Mouse (Mus musculus) CH12F3 (cell line): ENCODE data around the gene Cfap77.

Source experiments
- in situ Hi-C: fragments of 300-500 bp; cut with MboI; formaldehyde crosslinking; loops from 2 replicates; pipeline ENCODE4 v1.14.3; 2020; ENCODE audit warnings: low sequenced_read_pairs

Cfap77 gene

DNA sequence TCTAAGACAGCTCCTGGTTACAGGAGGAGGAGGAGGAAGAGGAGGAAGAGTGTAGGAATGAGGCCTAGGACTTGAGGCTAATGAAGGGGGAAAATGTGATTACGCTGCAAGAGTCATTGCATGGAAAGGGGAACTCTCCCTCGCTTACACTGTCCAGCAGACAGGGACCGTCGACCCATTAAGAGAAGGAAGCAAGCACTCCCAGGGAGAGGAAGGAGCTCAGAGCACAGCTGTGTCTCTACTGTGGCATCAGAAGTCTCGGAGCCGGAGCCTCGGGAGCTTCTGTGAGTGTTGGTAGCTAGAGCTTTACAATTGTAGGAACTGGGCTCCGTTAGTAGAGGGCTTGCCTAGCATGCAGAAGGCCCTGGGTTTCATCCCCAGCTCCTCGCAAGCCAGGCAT is 50.8 kb downstream of the Cfap77 start:
- in situ Hi-C loops: no loop called here

DNA sequence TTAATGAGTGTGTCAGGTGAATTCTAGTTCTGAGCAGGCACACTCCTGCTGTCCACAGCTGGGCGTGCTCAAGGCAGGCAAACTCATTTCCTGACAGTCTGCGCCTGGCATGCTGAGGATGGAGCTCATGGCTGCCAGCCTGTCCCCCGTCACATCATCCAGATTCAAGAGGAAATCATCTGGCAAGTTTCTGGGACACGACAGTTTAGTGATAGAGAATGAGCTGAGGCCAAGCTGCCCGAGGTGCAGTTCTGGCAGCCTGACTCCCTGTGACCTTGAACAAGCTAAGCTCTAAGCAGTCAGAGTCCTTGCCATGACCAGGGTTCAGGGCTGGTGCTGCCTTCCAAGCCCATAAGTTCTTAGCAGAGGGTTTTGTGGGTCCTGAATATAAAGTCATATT is 56.6 kb downstream of the Cfap77 start:
- in situ Hi-C loops: no loop called here

DNA sequence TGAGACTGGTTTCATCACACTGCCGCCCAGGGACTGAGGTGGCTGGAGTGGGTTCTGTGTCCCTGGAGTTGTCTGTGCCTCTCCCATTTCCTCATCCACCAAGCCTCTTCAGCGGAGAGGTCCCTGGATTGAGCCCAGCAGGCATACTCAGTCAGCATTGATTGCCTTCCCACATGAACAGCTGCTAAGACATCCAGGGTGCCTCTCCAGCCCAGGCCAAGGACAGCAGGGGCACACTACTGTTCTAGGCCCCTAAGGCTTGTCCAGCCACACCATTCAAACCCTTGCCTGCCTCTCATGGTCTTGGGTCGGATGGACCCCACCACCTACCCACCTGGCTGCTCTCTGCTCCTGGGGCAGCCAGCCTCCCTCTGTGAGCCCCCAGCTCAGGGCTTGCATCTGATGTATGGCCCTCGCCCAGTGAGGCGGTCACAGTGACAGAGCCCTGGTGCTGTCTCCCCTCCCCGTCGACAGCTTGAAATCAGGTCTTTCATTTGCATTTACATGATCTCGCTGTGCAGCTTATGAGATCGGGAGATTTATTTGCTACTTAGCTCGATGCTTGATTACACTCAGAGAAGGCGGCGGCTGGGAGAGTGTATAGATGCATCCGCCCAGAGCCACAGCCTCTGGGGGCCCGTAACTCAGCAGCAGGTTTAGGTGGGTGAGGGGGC is 57.6 kb downstream of the Cfap77 start:
- in situ Hi-C loops: no loop called here

DNA sequence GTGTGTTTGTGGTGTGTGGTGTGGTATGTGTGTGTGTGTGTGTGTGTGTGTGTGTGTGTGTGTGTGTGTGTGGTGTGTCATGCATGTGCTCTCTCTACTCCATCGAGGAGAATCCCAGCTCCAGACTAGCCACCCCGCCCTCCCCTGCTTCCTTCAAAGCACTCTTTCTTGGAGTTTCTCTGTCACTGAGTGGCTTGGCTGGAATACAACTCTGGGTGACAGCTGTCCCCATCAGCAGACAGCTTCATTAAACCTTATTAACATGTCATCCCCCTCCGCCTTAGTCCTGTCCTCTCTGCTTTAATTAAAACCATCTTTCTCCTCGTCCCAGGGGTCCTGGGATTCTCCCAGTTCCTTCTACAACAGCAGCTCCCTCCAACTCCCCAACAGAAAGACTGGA is 59.4 kb downstream of the Cfap77 start:
- in situ Hi-C loops: no loop called here

DNA sequence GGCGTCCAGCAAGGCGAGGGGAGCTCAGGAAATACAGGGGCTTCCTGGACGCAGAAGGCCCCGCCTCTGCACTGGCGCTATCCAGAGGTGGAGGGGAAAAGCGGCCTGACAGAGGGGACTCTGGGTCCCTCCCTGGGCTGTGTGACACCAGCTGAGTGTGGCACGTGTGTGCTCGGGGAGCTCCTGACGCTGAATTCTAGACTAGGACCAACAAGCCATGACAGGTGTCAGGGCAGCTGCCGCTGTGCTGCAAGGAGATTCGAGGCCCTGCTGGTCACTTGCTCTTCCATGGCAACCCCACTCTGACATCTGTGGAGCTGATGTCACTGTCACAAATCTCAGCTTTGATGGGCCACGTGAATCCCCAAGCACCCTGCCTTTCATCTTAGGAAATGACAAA is 60.9 kb downstream of the Cfap77 start:
- in situ Hi-C loops: no loop called here

DNA sequence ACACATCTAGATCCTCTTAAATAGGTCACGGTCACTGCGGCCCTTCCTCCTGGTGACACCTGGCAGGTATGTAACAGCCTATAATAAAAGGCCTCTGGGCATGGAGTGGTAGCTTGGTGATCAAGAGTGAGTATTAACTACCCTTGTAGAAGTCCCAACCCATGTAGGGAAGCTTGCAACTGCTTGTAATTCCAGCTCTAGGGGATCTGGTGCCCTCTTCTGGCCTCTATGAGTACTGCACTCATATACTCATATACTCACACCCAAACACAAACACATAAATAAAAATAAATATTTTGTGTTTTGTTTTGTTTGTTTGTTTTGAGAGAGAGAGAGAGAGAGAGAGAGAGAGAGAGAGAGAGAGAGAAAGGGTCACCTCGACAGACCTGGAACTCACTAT is 66.1 kb downstream of the Cfap77 start:
- in situ Hi-C loops: no loop called here

DNA sequence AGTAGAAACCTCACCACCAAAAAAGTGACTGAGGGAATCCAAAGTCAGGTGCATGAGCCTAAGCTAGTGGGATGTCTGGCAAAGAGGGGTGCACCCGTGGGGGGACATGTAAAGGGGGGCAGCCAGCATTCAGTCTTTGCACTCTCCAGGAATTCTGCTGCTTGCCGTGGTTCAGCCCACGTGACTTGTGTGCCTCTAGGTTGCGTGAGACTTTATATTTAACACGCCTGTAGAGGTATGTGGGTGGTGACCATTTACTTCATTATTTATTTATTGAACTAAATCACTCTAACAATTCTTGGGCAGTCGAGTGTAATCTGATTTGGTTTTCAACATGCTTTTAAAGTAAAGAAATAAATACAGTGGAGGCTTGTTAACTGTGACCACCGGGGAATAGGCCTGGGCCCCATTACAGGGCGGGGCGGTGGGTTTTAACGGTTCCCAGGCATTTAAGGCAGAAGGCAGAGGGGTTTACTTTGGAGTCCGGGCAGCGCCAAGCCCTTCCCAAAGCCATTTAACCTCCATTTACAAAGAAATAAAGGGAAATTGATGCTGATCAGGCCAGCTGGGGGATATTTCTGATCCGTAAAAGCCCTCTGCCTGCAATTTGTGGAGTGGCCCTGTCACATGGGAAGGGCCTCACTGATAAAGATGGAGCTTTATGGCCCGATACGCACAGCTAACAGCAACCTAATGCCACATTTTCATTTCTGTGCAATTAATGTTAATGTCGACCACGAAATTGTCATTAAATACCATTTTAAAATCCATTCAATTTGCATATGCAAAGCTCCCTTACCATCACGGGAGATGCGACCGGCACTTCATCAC is 74.6 kb downstream of the Cfap77 start:
- in situ Hi-C loops: no loop called here

DNA sequence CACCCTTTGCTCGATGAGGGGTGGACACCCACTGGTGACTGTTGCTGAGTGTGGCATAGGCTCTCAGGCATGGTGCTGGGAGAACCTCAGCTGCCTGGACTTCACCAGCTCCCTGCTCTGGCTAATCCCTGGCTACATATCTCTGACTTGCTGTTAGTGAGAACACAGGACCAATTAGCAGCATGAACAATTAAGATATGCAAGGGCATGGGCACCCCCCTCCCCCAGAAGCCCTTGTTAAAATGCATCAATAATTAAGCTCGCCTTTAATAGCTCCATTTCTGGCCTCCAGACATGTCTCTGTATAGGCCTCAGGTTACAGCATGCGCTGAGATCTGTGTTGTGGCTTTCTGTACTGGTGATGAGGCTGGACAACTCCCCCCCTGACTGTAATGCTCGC is 76.4 kb downstream of the Cfap77 start:
- in situ Hi-C loops: loop anchor here (10.0 kb wide), 1 partner anchor 54 kb away; no protein-coding TSS in a partner anchor

DNA sequence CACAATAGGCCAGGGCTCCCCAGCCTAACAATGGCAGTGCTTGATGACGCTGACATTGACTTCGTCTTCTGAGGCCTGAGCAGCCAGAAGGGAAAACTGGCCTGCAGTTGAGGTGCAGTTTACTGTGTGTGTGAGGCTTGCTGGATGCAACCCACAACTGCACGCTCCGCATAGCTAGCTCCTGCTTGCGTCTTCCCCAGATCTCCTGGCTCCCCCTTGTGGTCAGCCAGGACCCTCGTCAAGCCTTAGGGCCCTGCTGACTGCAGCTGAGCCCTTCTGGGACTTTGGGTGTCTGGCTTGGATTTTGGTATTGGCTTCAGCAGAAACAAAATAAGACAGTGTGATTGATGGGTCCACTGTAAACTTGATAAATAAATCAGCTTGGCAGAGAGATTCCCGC is 78.2 kb downstream of the Cfap77 start:
- in situ Hi-C loops: loop anchor here (10.0 kb wide), 1 partner anchor 52 kb away; no protein-coding TSS in a partner anchor

DNA sequence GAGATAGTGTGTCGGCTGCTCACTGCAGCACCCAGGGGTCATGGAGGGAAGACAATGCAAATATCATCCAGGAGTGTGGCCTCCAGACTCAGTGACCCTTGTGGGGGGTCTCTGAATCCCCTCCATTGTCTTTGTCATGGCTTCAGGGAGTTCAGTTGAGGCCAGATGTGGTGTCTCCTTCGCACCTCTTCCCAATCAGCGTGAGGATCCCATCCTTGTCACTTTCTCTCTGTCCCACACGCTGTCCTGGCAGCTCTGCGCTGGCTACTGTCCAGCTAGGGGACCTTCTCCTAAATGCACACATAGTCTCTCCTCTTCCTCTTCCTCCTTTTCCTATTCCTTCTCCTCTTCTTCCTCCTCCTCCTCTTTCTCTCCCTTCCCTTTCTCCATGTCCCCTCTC is 79.3 kb downstream of the Cfap77 start:
- in situ Hi-C loops: loop anchor here (10.0 kb wide), 1 partner anchor 51 kb away; no protein-coding TSS in a partner anchor

DNA sequence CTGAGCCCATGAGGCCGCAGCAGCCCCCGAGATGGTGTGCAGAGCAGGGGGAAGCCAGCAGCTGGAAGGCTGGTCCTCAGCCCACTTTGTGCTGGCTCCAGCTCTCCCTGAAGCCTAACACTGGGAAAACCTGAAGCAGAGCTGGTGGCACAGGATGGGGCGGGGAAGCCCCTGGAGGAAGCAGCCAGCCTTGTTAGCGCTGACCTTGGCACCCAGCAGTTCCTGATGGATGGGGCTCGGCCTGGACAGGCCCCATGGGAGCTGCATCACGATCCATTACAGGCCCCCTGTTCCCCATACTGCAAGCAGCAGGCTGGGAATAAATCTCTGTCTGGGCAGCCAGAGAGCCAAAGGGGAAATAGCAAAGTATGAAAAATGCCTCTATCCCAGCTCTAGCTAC is 80.3 kb downstream of the Cfap77 start:
- in situ Hi-C loops: loop anchor here (10.0 kb wide), 1 partner anchor 50 kb away; no protein-coding TSS in a partner anchor

DNA sequence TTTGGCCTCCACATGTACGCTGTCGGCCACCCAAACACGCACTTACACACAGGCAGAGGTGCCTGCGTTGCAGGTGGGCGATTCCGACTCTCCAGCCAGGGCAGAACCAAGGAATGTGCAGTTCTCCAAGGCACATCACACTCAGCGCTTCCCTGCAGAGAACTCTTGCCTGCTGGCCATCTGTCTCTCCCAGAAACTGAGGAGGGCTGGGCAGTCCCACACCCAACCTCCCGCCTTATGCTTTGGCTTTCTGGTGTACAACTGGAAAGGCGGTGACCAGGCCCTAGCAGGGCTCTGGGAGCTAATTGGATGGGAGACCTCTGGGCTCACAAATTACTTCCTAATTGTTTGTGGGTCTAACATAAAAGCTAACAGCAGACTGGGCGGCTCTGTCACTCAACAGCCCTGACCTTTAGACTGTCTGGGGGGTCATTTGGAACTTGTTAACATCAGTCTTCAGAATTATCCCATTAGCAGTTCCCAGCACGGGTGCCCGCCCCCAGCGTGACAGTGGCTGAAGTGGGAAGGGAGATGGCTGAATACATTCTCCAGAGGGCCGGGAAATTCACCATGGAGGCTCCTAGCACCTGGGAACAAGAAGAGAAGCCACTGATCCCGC is 80.9 kb downstream of the Cfap77 start:
- in situ Hi-C loops: loop anchor here (10.0 kb wide), 1 partner anchor 49 kb away; no protein-coding TSS in a partner anchor

DNA sequence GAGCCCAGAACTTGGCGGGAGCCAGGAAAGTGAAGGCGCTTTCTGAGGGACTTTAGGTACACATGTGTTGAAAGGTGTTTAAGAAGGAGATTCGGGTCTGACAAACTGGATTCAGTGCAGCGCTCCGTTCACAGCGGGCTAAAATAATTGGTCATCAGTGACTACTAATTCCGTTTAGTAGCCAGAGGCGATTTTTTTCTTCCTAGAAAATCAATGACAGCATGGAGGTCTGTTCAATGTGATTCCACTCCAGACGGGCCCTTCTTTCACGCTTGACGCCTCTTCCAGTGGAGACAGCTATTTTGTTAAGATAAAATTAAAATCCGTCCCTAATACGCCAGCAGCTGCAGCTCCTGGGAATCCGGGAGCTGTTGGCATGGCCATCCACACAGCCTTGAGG is 84.4 kb downstream of the Cfap77 start:
- in situ Hi-C loops: loop anchor here (10.0 kb wide), 1 partner anchor 46 kb away; no protein-coding TSS in a partner anchor

DNA sequence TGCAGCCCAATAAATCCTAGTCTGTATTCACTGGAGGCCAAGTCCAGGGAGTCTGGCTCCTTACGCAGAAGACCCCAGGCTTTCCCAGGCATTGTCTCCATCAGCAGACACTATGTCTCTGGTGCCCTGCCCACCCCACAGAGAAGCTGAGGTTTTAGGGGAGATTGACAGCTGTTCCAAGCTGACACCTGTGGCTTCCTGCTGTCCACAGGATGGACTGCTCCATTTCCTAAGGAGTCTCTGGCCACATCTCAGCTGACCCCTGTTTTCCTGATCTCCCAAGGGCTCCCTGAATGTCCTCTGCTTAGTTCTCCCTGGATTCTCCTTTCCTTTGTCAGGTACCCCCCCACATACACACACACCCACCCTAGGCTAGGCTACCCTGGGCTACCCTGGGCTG is 86.6 kb downstream of the Cfap77 start:
- in situ Hi-C loops: no loop called here

DNA sequence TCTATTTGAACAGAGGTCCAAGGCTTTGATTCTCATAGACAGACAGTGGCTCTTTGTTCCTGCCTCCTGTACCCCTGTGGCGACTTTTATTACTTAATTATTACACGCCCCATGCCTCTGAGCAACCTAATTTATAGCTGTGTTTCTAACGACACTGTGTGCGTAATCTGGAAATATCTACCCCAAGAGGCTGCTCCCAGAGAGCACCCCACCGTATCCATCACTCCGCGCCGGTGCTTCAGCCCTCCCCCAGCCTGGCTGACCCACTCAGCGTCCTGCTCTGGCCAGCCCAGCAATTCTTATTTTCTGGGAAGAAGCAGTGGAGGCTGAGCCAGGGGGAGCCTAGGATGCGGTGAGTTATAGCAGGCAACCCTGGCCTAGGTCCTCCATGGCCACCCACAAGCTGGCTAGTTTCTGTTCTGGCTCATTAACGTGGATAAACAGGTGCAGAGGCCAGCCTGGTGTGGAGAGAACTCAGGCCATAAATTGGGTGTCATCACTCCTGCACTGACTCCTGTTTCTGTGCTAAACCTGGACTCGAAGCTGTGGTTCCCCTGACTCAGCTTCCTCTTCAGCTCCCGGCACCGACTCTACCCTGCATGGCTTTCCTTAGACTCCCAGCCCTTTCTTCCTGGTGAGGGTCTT is 88.6 kb downstream of the Cfap77 start:
- in situ Hi-C loops: no loop called here

DNA sequence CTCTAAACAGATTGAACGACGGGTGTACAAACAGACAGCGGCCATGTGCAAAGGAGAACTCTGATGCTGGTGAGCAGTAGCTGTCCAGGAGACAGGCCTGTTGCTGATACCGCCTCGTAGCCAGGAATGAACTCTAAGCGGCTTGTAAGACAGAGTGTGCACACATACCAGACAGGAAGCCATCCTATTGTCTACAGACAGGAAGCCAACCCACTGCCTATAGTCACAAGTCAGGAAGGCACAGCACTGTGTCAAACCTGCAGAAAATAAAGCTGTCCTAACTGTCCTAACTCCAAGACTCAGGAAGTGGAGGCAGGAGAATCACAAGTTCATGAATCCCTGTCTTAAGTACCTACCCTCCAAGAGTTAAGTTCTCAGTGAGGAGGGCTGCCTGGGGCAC is 91.3 kb downstream of the Cfap77 start:
- in situ Hi-C loops: no loop called here

DNA sequence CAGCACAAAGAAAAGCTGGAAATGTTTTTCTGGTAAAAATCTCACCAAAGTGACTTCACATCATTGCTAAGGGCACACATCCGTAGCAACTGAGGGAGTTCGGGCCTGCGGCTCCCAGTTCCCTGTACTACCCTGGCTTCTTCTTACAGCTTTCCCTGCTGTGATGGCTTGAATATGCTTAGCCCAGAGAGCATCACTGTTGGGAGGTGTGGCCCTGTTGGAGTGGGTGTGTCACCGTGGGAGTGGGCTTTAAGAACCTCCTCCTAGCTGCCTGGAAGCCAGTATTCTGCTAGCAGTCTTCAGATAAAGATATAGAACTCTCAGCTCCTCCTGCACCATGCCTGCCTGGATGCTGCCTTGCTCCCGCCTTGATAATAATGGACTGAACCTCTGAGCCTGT is 93.2 kb downstream of the Cfap77 start:
- in situ Hi-C loops: no loop called here

DNA sequence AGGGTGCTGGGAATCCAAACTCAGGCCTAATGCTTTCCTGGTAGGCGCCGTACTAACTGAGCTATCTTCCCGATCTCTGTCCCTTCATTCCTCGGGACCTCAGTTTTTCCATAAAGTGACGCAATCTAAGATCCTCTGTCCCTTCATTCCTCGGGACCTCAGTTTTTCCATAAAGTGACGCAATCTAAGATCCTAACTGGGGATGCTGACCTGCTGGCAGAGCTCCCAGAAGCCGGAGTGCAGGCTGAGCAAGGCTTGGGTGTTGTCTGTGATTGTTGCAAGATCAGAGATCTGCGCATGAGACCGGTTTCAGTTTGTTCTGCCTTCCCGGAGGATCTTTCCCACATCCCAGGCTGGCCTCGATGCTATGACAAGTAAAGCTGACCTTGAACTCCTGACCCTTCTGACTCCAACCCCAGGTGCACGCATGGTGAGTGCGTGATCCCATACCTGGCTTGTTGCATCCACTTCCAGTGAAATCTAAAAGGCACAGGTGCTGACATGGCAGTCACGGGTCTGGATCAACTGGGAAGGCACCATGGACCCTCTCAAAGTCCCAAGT is 93.8 kb downstream of the Cfap77 start:
- in situ Hi-C loops: no loop called here

DNA sequence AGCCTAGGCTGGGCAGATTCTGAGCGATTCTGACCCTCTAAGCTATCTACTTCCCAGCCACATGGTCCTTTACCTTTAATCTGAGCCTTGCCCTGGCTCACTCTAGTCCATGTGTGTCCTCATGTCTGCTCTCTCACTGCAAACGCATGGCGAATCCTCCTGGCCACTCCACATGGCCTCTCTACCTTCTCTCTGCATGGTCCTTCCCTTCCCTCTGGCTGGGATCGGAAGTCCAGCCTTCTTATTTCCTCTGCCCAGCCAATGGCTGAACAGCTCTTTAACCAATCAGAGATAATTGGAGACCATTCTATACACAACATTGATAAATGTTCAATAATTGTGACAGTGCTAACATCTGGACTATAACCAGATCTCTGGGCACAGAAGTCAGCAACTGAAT is 98.0 kb downstream of the Cfap77 start:
- in situ Hi-C loops: no loop called here

DNA sequence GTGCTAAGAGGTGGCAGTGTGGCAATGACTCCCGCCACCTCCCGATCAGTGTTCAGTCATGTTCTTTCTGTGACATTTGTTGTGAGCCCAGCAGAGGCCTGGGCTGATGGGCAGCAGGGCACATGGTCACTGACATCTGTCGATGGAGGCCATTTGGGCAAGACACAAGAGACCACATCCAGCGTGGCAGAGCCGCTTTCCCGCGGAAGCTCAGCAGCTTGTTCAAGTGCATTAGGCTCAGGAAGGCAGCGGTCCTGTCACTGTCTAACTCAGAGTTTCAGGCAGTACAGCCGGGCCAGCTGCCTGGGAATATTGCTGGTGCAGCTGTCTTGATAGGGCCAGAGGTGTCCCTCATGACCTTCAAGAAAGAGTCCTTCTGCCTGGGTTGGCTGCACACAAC is 100.3 kb downstream of the Cfap77 start:
- in situ Hi-C loops: no loop called here

DNA sequence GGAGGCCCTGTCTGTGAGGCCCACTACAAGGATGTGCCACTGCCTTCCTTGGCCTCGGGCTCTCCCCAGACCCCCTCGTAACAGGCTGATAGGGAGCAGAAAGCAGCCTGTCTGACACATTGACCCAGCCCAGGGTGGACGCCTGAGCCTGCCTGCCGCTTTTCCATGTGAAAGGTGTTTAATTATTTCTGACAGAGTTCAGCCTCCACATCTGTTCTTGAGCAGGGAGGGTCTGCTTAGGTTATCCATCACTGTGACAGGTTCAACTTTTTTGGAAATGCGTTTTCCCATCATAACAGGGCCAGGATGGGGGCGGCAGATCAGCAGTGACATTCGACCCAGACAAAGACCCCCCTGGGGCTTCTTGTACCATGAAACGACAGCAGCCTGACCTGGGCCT is 101.9 kb downstream of the Cfap77 start:
- in situ Hi-C loops: no loop called here
